Mouse (Mus musculus) forebrain, postnatal 0 days (tissue): Measurements from ENCODE around the gene Ubxn1. TPM values are rescaled to one million over a fixed set of nuclear protein-coding genes. Genes with fewer than 3 reads are reported as not detected.
"Not testable (repeated sequence)": the region's sequence is repeated elsewhere in the genome, so short reads cannot be mapped to it uniquely, and the experiment has no call there.

Experiments
- ATAC-seq: fragments of 200-750 bp; cut with Nextera tagmentation; 2 replicates; pipeline ENCODE4 v1.8.0; 2017; ENCODE audit warnings: mild to moderate bottlenecking, moderate library complexity
- DNase-seq: peaks from one replicate; pipeline ENCODE4 v3.0.0-alpha.2; 2015
- H3K27ac ChIP-seq: fragments of 300-500 bp; sonication (generic); 2 replicates; pipeline ENCODE4 v1.5.1; 2014; ENCODE audit warnings: low read depth, mild to moderate bottlenecking, antibody characterized with exemption, low read length, moderate library complexity, mixed read lengths
- H3K27me3 ChIP-seq: fragments of 300-500 bp; sonication (generic); 2 replicates; pipeline ENCODE4 v1.6.1; 2014; ENCODE audit warnings: mild to moderate bottlenecking, low read length, mixed read lengths; ENCODE audit not compliant: insufficient read depth
- H3K36me3 ChIP-seq: fragments of 300-500 bp; sonication (generic); 2 replicates; pipeline ENCODE4 v1.6.1; 2014; ENCODE audit warnings: mild to moderate bottlenecking, moderate library complexity; ENCODE audit not compliant: insufficient read depth
- H3K4me1 ChIP-seq: fragments of 300-500 bp; sonication (generic); 2 replicates; pipeline ENCODE4 v1.6.1; 2014; ENCODE audit warnings: antibody characterized with exemption; ENCODE audit not compliant: insufficient read depth
- H3K4me2 ChIP-seq: fragments of 300-500 bp; sonication (generic); 2 replicates; pipeline ENCODE4 v1.6.1; 2014; ENCODE audit warnings: low read depth, mild to moderate bottlenecking, moderate library complexity
- H3K4me3 ChIP-seq: fragments of 300-500 bp; sonication (generic); 2 replicates; pipeline ENCODE4 v1.5.1; 2014; ENCODE audit warnings: low read depth, low read length, mixed read lengths
- H3K9ac ChIP-seq: fragments of 300-500 bp; sonication (generic); 2 replicates; pipeline ENCODE4 v1.6.1; 2014; ENCODE audit warnings: mild to moderate bottlenecking
- H3K9me3 ChIP-seq: fragments of 300-500 bp; sonication (generic); 2 replicates; pipeline ENCODE4 v1.6.1; 2016; ENCODE audit warnings: low read length
- CTCF ChIP-seq: sonication (generic); IDR thresholded peaks from 2 replicates; pipeline ENCODE4 v1.5.1; 2016; ENCODE audit warnings: antibody characterized with exemption, control low read depth, low read depth
- WGBS: fragments of 180-500 bp; shearing (Covaris S2); extraction: QIAGEN DNeasy Blood & Tissue Kit; methylation state at CpG from one replicate; pipeline ENCODE4 v1.1.7; 2014; 5-methylcytosine and 5-hydroxymethylcytosine counted together
- polyA plus RNA-seq: library from polyadenylated mRNA; unstranded; fragments of >200 nt; fragmentation: Nextera tagmentation; extraction: Ambion mirVana; gene quantifications from 2 replicates; pipeline ENCODE4 v1.2.1, GENCODE M21; 2015
- total RNA-seq: library from RNA; depleted of rRNA; stranded (reverse); fragments of >200 nt; gene quantifications from 2 replicates; pipeline ENCODE4 v1.2.3, GENCODE M21; 2014

Ubxn1 gene
- total and polyA plus RNA-seq, 2 experiments from 2014 or later, result 108 to 168 TPM

GRCm38 (mm10) chr19:8859018-8859417 is 12.3 kb upstream of the Ubxn1 start:
- no peak overlapping the region for H3K9ac ChIP-seq
- H3K4me3 ChIP-seq, result no peak overlapping the region
- H3K27ac ChIP-seq, result no peak overlapping the region
- H3K36me3 ChIP-seq, result no peaks in the 10 kb centered on the region
- H3K4me2 ChIP-seq, result no peak overlapping the region
- DNase-seq (no peak), ATAC-seq (no peak)
- TF ChIP-seq CTCF, result peak; percentile 56
- no peaks in the 10 kb centered on the region for H3K4me1 ChIP-seq
- 24% methylated on average over 1 of the region's 1 CpGs for WGBS
- H3K27me3 ChIP-seq, result no peaks in the 10 kb centered on the region
- no peaks in the 10 kb centered on the region for H3K9me3 ChIP-seq

DNA sequence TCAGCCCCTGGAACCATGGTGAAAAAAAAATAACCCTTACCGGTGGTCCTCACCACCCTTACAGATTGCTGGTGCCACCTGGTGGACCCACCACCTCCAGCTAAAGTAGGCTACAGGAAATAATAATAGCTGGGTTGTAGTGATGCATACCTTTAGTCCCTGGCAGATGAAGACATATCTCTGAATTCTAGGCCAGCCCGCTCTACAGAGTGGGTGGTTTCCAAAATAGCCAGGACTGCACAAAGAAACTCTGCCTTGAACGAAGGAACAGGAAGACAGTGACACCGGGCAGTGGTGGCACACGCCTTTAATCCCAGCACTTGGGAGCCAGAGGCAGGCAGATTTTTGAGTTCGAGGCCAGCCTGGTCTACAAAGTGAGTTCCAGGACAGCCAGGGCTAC is 7.0 kb upstream of the Ubxn1 start:
- no peak overlapping the region for H3K4me2 ChIP-seq
- H3K27ac ChIP-seq, result no peak overlapping the region
- H3K9me3 ChIP-seq, result no peaks in the 10 kb centered on the region
- H3K36me3 ChIP-seq, result no peaks in the 10 kb centered on the region
- no peaks in the 10 kb centered on the region for H3K27me3 ChIP-seq
- no peak for ATAC-seq
- 86% methylated on average over 6 of the region's 6 CpGs for WGBS
- H3K4me1 ChIP-seq, result no peaks in the 10 kb centered on the region
- no peak for TF ChIP-seq CTCF
- H3K9ac ChIP-seq, result no peak overlapping the region
- no peak overlapping the region for H3K4me3 ChIP-seq
- DNase-seq, result no peak

DNA sequence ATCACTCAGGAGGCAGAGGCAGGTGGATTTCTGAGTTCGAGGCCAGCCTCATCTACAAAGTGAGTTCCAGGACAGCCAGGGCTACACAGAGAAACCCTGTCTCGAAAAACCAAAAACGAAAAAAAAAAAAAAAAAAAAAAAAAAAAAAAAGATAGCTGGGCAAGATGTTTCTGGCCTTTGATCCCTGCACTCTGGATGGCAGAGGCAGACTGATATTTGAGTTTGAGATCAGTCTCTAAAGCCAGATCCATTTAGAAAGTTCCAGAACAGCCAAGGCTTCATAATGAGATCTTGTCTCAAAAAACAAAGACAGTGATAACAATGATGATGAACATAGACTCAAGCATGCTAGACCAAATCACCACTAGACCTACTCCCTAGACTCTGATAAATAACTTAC is 915 bp upstream of the Ubxn1 start:
- not testable (repeated sequence) for H3K4me3 ChIP-seq, H3K27ac ChIP-seq, DNase-seq, ATAC-seq, H3K9ac ChIP-seq, H3K4me1 ChIP-seq, H3K27me3 ChIP-seq, H3K9me3 ChIP-seq
- Histone ChIP-seq H3K36me3 (peaks cover 21% of the 10 kb centered on the region), H3K4me2 (peak overlapping the region; percentile 92; the same call in 1 of the 2 replicates)
- 69% methylated on average over 3 of the region's 3 CpGs for WGBS

DNA sequence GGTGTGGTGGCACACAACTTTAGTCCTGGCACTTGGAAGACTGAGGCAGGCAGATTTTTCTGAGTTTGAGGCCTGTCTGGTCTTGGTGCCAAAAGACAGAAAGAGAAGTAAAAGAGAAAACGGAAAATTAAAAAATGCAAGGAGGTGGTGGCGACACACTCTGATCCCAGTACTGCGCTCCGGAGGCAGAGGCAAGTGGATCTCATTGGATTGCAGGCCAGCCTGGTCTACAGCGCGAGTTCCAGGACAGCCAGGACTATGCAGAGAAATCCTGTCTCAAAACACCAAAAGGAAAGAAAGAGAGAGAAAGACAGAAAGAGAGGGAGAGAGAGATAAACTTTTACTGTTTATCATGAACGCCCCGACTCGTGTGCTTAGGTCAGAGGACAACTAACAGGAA is 458 bp upstream of the Ubxn1 start:
- peak; percentile 10 for DNase-seq
- H3K36me3 ChIP-seq, result peaks cover 23% of the 10 kb centered on the region
- H3K9ac ChIP-seq, result peak overlapping the region; percentile 80
- peak overlapping the region; percentile 92 for H3K4me2 ChIP-seq
- no peaks in the 10 kb centered on the region for H3K27me3 ChIP-seq
- TF ChIP-seq CTCF, result no peak
- H3K4me1 ChIP-seq, result no peaks in the 10 kb centered on the region
- H3K4me3 ChIP-seq, result peak overlapping the region; percentile 74
- ATAC-seq, result peak; percentile 12; the same call in 1 of the 2 replicates
- peak overlapping the region; percentile 81 for H3K27ac ChIP-seq
- 62% methylated on average over 9 of the region's 9 CpGs for WGBS
- H3K9me3 ChIP-seq, result no peaks in the 10 kb centered on the region

DNA sequence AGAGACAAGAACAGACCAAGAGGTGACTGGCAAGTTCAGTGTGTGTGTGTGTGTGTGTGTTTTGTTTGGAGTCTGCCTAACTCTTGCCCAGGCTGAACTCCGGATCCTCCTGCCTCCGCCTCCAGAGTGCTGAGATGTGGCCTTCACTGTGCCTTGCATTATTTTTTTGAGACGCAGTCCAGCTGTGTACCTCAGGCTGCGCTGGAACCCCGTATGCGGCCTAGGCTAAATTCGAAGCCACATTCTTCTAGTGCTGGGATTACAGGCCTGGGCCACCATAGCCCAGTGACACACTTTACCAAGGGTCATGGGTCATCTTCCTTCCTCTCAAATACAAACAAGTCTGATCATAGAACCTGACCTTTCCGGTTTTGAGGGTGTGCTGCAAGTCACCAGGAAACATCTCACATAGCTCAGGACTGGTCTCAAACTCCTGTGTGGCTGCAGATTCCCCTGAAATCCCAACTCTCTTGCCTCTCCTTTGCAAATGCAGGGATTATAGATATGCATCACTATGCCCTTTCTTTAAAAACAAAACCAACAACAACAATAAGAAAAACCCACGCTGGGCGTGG is 1.1 kb downstream of the Ubxn1 start:
- H3K27ac ChIP-seq, result no peak overlapping the region
- no peak for DNase-seq
- H3K36me3 ChIP-seq, result peaks cover 36% of the 10 kb centered on the region
- TF ChIP-seq CTCF, result no peak
- no peaks in the 10 kb centered on the region for H3K9me3 ChIP-seq
- peak overlapping the region; percentile 74 for H3K4me3 ChIP-seq
- H3K9ac ChIP-seq, result peak overlapping the region; percentile 80
- 82% methylated on average over 10 of the region's 10 CpGs for WGBS
- H3K27me3 ChIP-seq, result no peaks in the 10 kb centered on the region
- H3K4me1 ChIP-seq, result no peaks in the 10 kb centered on the region
- ATAC-seq, result no peak
- H3K4me2 ChIP-seq, result peak overlapping the region; percentile 92

- TF ChIP-seq CTCF, result no peak
- no peak overlapping the region for H3K4me3 ChIP-seq
- ATAC-seq (no peak), DNase-seq (no peak)
- no peak overlapping the region for H3K27ac ChIP-seq
- H3K4me2 ChIP-seq, result no peak overlapping the region
- 92% methylated on average over 7 of the region's 7 CpGs for WGBS
- H3K36me3 ChIP-seq, result peaks cover 36% of the 10 kb centered on the region
- no peaks in the 10 kb centered on the region for H3K9me3 ChIP-seq
- H3K27me3 ChIP-seq, result no peaks in the 10 kb centered on the region
- H3K4me1 ChIP-seq, result no peaks in the 10 kb centered on the region
- H3K9ac ChIP-seq, result no peak overlapping the region
Measured at GRCm38 (mm10) chr19:8875031-8875430, 3.7 kb downstream of the Ubxn1 start.

DNA sequence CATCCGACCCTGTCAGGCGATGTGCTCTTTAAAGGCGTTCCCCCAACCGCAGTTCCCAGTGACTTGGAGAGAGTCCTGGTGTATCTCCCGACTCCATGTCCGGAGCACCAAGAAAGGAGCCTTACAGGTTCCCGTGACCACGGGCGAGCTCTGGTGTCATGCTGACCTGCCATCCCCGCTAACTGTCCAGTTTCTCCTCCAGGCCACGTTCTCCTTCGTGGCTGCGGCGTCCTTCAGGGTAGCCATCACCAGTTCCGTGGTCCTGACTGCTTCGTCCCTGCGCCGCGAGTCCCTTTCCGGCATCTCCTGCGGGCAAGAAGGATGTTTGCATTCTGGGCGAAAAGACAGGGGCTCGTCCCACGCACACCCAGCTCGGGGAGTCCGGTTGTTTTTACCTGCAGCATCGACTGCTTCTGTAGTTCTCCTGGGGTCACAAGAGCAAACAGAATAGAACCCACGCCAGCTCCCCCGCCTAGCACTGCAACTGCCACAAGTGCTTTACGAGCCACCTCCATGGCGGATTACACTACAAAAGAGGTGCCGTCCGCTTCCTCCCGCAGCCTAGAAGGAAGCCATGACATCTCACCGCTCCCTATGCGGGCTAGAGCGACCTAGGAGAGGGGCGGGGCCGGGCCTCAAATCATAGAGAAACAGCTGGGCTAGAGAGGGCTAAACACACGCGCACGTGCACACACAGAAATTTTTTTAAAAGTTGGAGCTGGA is 9.2 kb downstream of the Ubxn1 start, which contains the start of gene Uqcc3:
Gene Uqcc3 (minus strand): TSS at position 613 of the 723 bp plus-strand sequence.
- DNase-seq (peak; percentile 90), ATAC-seq (peak; percentile 99)
- TF ChIP-seq CTCF, result no peak
- peak within 1 kb of the TSS; percentile 85 for H3K27ac ChIP-seq
- H3K27me3 ChIP-seq, result no peaks in the 10 kb centered on the region
- H3K36me3 ChIP-seq, result peaks cover 14% of the 10 kb centered on the region
- 0 out of 2 replicates have a peak, but pooled peaks cover 4% of the 10 kb centered on the region for H3K4me1 ChIP-seq
- H3K4me2 ChIP-seq, result peak within 1 kb of the TSS; percentile 87
- under 1% methylated on average over 42 of the region's 42 CpGs for WGBS
- peak within 1 kb of the TSS; percentile 80 for H3K4me3 ChIP-seq
- no peaks in the 10 kb centered on the region for H3K9me3 ChIP-seq
- H3K9ac ChIP-seq, result peak within 1 kb of the TSS; percentile 85
